Mouse (Mus musculus) liver, adult (tissue): ENCODE measurements around the gene Olfr1347.

Experiments
- GATA4 ChIP-seq: IDR thresholded peaks from 2 replicates; pipeline ENCODE4 v1.6.1; 2014; ENCODE audit warnings: mild to moderate bottlenecking, low read length; ENCODE audit not compliant: insufficient replicate concordance

Gene Olfr1347

GRCm38 (mm10) chr7:6499655-6500054 lies at the start of gene Olfr1347:
Gene Olfr1347, minus strand, starts transcription at chr7:6499755.
- TF ChIP-seq GATA4: no peak

GRCm38 (mm10) chr7:6526141-6526540 lies 26.6 kb upstream of the Olfr1347 start:
- TF ChIP-seq GATA4: no peak

- no peak for TF ChIP-seq GATA4
These were observed 25.4 kb upstream of the Olfr1347 start for GRCm38 (mm10) chr7:6525001-6525400.

- no peak for TF ChIP-seq GATA4
These were observed 23.3 kb upstream of the Olfr1347 start, which contains the start of gene Olfr1349 for GRCm38 (mm10) chr7:6522850-6523249. Gene Olfr1349, minus strand, starts transcription at chr7:6522950.

- no peak for TF ChIP-seq GATA4
These were observed 22.1 kb upstream of the Olfr1347 start for GRCm38 (mm10) chr7:6521666-6522065.

- no peak for TF ChIP-seq GATA4
These were observed 9.1 kb upstream of the Olfr1347 start, which contains the start of gene Olfr1348 for GRCm38 (mm10) chr7:6508648-6509047. Gene Olfr1348, minus strand, starts transcription at chr7:6508748.

- no peak for TF ChIP-seq GATA4
These were observed 12.7 kb downstream of the Olfr1347 start, which contains the start of gene Olfr5 for GRCm38 (mm10) chr7:6486841-6487240. Gene Olfr5, minus strand, starts transcription at chr7:6486941.

- TF ChIP-seq GATA4: no peak
These were observed 32.6 kb downstream of the Olfr1347 start, which contains the start of gene Olfr1346 for GRCm38 (mm10) chr7:6466951-6467350. Gene Olfr1346, plus strand, starts transcription at chr7:6467101.

- TF ChIP-seq GATA4: no peak
These were observed 43.2 kb downstream of the Olfr1347 start for GRCm38 (mm10) chr7:6456399-6456798.

GRCm38 (mm10) chr7:6455868-6456267 lies 43.7 kb downstream of the Olfr1347 start, which contains the start of gene Olfr1336:
Gene Olfr1336, plus strand, starts transcription at chr7:6456168.
- no peak for TF ChIP-seq GATA4

- TF ChIP-seq GATA4: no peak
These were observed 51.8 kb downstream of the Olfr1347 start for GRCm38 (mm10) chr7:6447771-6448170.

GRCm38 (mm10) chr7:6441173-6441572 lies 58.4 kb downstream of the Olfr1347 start:
- TF ChIP-seq GATA4: no peak

- no peak for TF ChIP-seq GATA4
These were observed 61.2 kb downstream of the Olfr1347 start, which contains the start of gene Olfr1344 for GRCm38 (mm10) chr7:6438388-6438787. Gene Olfr1344, plus strand, starts transcription at chr7:6438688.
